Mouse (Mus musculus): ENCODE results near the gene Hectd2.

GRCm38 (mm10) chr19:36629394-36629910 lies 75.0 kb downstream of the Hectd2 start:
- TF ChIP-seq POLR2A (IDR thresholded peaks at IDR 0.05; ENCODE audit: borderline replicate concordance, extremely low read depth, low read depth, low read length) (no peak), CTCF (IDR thresholded peaks at IDR 0.05; ENCODE audit: insufficient read depth, low read length) (no peak)

All from lung, adult 2 months (tissue).